Comparison of ENCODE assay signal across 11 mouse cellular contexts in the genomic region with DNA sequence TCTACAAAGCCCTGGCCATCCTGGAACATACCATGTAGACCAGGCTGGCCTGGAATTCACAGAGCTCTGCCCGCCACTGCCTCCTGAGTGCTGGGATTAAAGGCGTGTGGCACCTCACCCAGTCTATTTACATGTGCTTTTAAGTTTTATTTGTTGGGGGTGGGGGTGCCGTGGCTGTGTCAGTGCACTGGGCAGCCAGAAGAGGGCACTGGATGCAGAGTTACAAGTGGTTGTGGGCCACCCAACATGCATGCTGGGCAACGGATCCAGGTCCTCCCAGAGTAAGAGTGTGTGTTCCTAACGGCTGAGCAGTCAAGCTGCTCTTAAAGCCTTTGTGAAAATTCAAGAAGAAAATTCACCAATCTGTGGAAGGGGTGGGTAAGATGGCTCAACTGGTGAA. TPM values are rescaled to one million over a fixed set of nuclear protein-coding genes. Genes with fewer than 3 reads are reported as not detected.
DNase-seq lines count a peak whose midpoint lies in the region; ATAC-seq and TF ChIP-seq lines count a peak whose summit lies in the region.
"Had no signal": no experiment of that assay in that cellular context is flagged by ENCODE, and none has a peak within 500 bp of the region (broad histone marks: within the 10 kb centered on the region; RNA-seq: fewer than 3 reads in every experiment).

No protein-coding gene starts in this region.

- 0 out of 2 replicates have a peak, but pooled peaks cover 6% of the 10 kb centered on the region for H3K4me1 ChIP-seq in heart, postnatal 0 days (ENCODE audit: control insufficient read depth, insufficient read depth)
- H3K4me1 ChIP-seq in MEL (ENCODE audit: control insufficient read depth in 1 of 2, insufficient read depth in 2 of 2, low read length in 2 of 2): peaks cover 0 to 21% of the 10 kb centered on the region in 2 experiments; a peak in 2 of 4 replicates
- H3K4me1 ChIP-seq in intestine, embryonic 15.5 days (replicated peaks): 0 out of 2 replicates have a peak, but pooled peaks cover 4% of the 10 kb centered on the region

- TF ChIP-seq EP300 in heart, postnatal 0 days (IDR thresholded peaks at IDR 0.05; ENCODE audit: low read depth): no peak
- TF ChIP-seq EP300 in MEL (IDR thresholded peaks at IDR 0.05; ENCODE audit: low read depth in 1 of 2, low read length in 2 of 2): no peak

- no peaks in the 10 kb centered on the region for H3K9me3 ChIP-seq in heart, postnatal 0 days (replicated peaks; ENCODE audit: control insufficient read depth, low read length)
- H3K9me3 ChIP-seq in MEL (replicated peaks; ENCODE audit: insufficient read depth, low read length): no peaks in the 10 kb centered on the region
- H3K9me3 ChIP-seq in intestine, embryonic 15.5 days: no peaks in the 10 kb centered on the region

- intact Hi-C loops in heart, postnatal 14 days (cut with DNase I): loop anchor here (5.0 kb wide), 1 partner anchor 146 kb away; no protein-coding TSS in a partner anchor

- peak; percentile 8 for TF ChIP-seq RAD21 in MEL (IDR thresholded peaks at IDR 0.05; ENCODE audit: low read depth, low read length)

- H3K27me3 ChIP-seq in heart, postnatal 0 days (ENCODE audit: control insufficient read depth, insufficient read depth, low read length): no peaks in the 10 kb centered on the region
- H3K27me3 ChIP-seq in MEL (ENCODE audit: control insufficient read depth in 1 of 2, insufficient read depth in 2 of 2, low read length in 2 of 2): no peaks in the 10 kb centered on the region
- no peaks in the 10 kb centered on the region for H3K27me3 ChIP-seq in intestine, embryonic 15.5 days (replicated peaks)

- no peak for DNase-seq in heart, postnatal 0 days (ENCODE audit: low spot score)
- DNase-seq in heart, postnatal 14 days: no peak
- peak; percentile 15 for DNase-seq in lung, postnatal 10 days
- no peak for DNase-seq in lung, postnatal 14 days
- peak; percentile 36 for DNase-seq in MEL (ENCODE audit: low read depth, low spot score)
- DNase-seq in retina, embryonic 14.5 days (ENCODE audit: low spot score): peak; percentile 17
- no peak for DNase-seq in cerebellum, adult 8-10 months
- DNase-seq: heart, adult 11 months had no signal

- no peak overlapping the region for H3K9ac ChIP-seq in heart, postnatal 0 days (replicated peaks; ENCODE audit: low read depth, low read length)
- no peak overlapping the region for H3K9ac ChIP-seq in MEL (ENCODE audit: control insufficient read depth, low read depth, low read length, poor library complexity, severe bottlenecking)
- H3K9ac ChIP-seq in intestine, embryonic 15.5 days: no peak overlapping the region

- H3K36me3 ChIP-seq in heart, postnatal 0 days (replicated peaks; ENCODE audit: control insufficient read depth, insufficient read depth, low read length): no peaks in the 10 kb centered on the region
- H3K36me3 ChIP-seq in MEL (ENCODE audit: control insufficient read depth in 1 of 2, insufficient read depth in 2 of 2, low read length in 2 of 2): peaks cover 0 to 5% of the 10 kb centered on the region in 2 experiments; a peak in 2 of 4 replicates
- H3K36me3 ChIP-seq in intestine, embryonic 15.5 days: no peaks in the 10 kb centered on the region

- no peaks in the 10 kb centered on the region for H3K79me2 ChIP-seq in MEL (ENCODE audit: control insufficient read depth, insufficient read depth, low read length, poor library complexity)

- WGBS in heart, postnatal 0 days: 77% methylated on average over 5 of the region's 5 CpGs
- 68% methylated on average over 5 of the region's 5 CpGs for WGBS in intestine, embryonic 15.5 days

- no peak overlapping the region for H3K4me2 ChIP-seq in heart, postnatal 0 days (ENCODE audit: low read depth, low read length)
- no peak overlapping the region for H3K4me2 ChIP-seq in intestine, embryonic 15.5 days (replicated peaks)

- H3K27ac ChIP-seq in heart, postnatal 0 days (ENCODE audit: low read depth): no peak overlapping the region
- H3K27ac ChIP-seq in MEL (ENCODE audit: control insufficient read depth, low read depth, low read length): no peak overlapping the region
- H3K27ac ChIP-seq in intestine, embryonic 15.5 days: no peak overlapping the region

- ATAC-seq in heart, postnatal 0 days (ENCODE audit: insufficient read depth, low read depth): no peak
- no peak for ATAC-seq in intestine, embryonic 15.5 days

- no peak for TF ChIP-seq POLR2A in MEL (IDR thresholded peaks at IDR 0.05; ENCODE audit: control insufficient read depth in 1 of 2, insufficient read depth in 1 of 2, low read depth in 1 of 2, low read length in 2 of 2, poor library complexity in 1 of 2)

- 0 out of 2 replicates have a peak, but pooled peaks have one; percentile 7 for TF ChIP-seq CTCF in heart, postnatal 0 days (IDR thresholded peaks at IDR 0.05; ENCODE audit: low read depth)
- peak in 2 of 3 experiments; percentile 43 to 44; a peak in 5 of 6 replicates for TF ChIP-seq CTCF in MEL (IDR thresholded peaks at IDR 0.05 in 2 of 3, conservative IDR thresholded peaks at IDR 0.05 in 1 of 3; ENCODE audit: control insufficient read depth in 1 of 3, insufficient read depth in 1 of 3, low read depth in 2 of 3, low read length in 3 of 3, poor library complexity in 1 of 3, severe bottlenecking in 1 of 3)

- no peak overlapping the region for H3K4me3 ChIP-seq in heart, postnatal 0 days (ENCODE audit: low read depth, low read length)
- H3K4me3 ChIP-seq in MEL (ENCODE audit: control insufficient read depth in 1 of 2, insufficient read depth in 1 of 2, low read depth in 2 of 2, low read length in 2 of 2): no peak overlapping the region
- no peak overlapping the region for H3K4me3 ChIP-seq in intestine, embryonic 15.5 days (replicated peaks)

TF ChIP-seq in MEL, 35 proteins besides CTCF, POLR2A, EP300 and RAD21:
- TF ChIP-seq UBTF (IDR thresholded peaks at IDR 0.05; ENCODE audit: borderline replicate concordance, insufficient read depth, low read depth, low read length): no peak
- TF ChIP-seq RCOR1 (IDR thresholded peaks at IDR 0.05; ENCODE audit: low read depth, low read length): no peak
- TF ChIP-seq SMC3 (IDR thresholded peaks at IDR 0.05; ENCODE audit: low read depth, low read length): peak; percentile 21; the same call in 1 of the 2 replicates

RNA-seq across cellular contexts. Expression of a gene that starts 50.4 kb away (rescaled TPM):
- 2.1 and 3.6 TPM in 2 replicates for total RNA-seq in heart, postnatal 0 days (2014; rRNA removed; ENCODE audit: low replicate concordance)
- 9.5 and 10.1 TPM in 2 replicates for polyA plus RNA-seq in heart, postnatal 0 days (2015; fragmentation: Nextera tagmentation; extraction: Ambion mirVana)
- total RNA-seq in heart, postnatal 14 days (2021): 10 to 100 TPM in 1 of 2 experiments, 1 to 10 TPM in 1; 9.6 to 10.4 TPM
- 7.9 and 8.5 TPM in 2 replicates for total RNA-seq in MEL (2012; rRNA removed)
- 10 to 100 TPM in 1 of 2 experiments, not detected in 1; 13.4 TPM for polyA plus RNA-seq in MEL (2012; ENCODE audit: insufficient read depth in 1 of 2, insufficient read length in 2 of 2, low read depth in 1 of 2, low replicate concordance in 2 of 2, missing spikeins in 1 of 2)
- 14.8 and 14.9 TPM in 2 replicates for polyA plus RNA-seq in intestine, embryonic 15.5 days (2015; fragmentation: Nextera tagmentation; extraction: Ambion mirVana)

RNA-seq across cellular contexts. Expression of a gene that starts 52.5 kb away (rescaled TPM):
- 3.3 and 3.5 TPM in 2 replicates for total RNA-seq in heart, postnatal 0 days (2014; rRNA removed; ENCODE audit: low replicate concordance)
- polyA plus RNA-seq in heart, postnatal 0 days (2015; fragmentation: Nextera tagmentation; extraction: Ambion mirVana): 1.3 and 1.4 TPM in 2 replicates
- 1 to 10 TPM; 8.9 to 9.0 TPM for total RNA-seq in heart, postnatal 14 days (2021)
- total RNA-seq in MEL (2012; rRNA removed): not detected in 2 replicates
- polyA plus RNA-seq in MEL (2012; ENCODE audit: insufficient read depth in 1 of 2, insufficient read length in 2 of 2, low read depth in 1 of 2, low replicate concordance in 2 of 2, missing spikeins in 1 of 2): not detected
- polyA plus RNA-seq in intestine, embryonic 15.5 days (2015; fragmentation: Nextera tagmentation; extraction: Ambion mirVana): 4.0 and 5.1 TPM in 2 replicates
- total RNA-seq: hematopoietic stem cell, adult 5-6 weeks; monocyte, adult 5-6 weeks had no signal

Comparison
In these comparisons a context has a peak if more than half of its experiments do, and no peak if none do; other contexts are left out.
1. DNase-seq: peak in lung, postnatal 10 days (single experiment), MEL (single experiment) and retina, embryonic 14.5 days (single experiment); none in heart, postnatal 0 days (single experiment), heart, postnatal 14 days (0 of 2), lung, postnatal 14 days (single experiment) and cerebellum, adult 8-10 months (single experiment).